Mouse (Mus musculus) gastrocnemius, postnatal 36 days (tissue): ENCODE measurements around the gene Slc1a4. TPM values are rescaled to one million over a fixed set of nuclear protein-coding genes. Genes with fewer than 3 reads are reported as not detected.

ENCODE experiments used
- DNase-seq, 2 experiments: peaks; one replicate each; pipeline ENCODE4 v3.0.0; 2022
- intact Hi-C: fragments of 180-260 bp; cut with DNase I; formaldehyde crosslinking; loops from one replicate; pipeline ENCODE4 v1.15.1; 2025
- total RNA-seq, 2 experiments: library from RNA; stranded (reverse); gene quantifications; 2 replicates each; pipeline ENCODE4 v1.2.3; 2021

Slc1a4 gene
- total RNA-seq, 2 experiments from 2014 or later, result 0.71 to 0.81 TPM

GRCm38 (mm10) chr11:20262628-20263380 is 69.7 kb downstream of the Slc1a4 start:
- DNase-seq, result no peak
- intact Hi-C loops, result loop anchor here (2.0 to 5.0 kb wide), 2 partner anchors 69 to 138 kb away; partner anchors contain the start of gene Slc1a4

GRCm38 (mm10) chr11:20254791-20255190 is 77.7 kb downstream of the Slc1a4 start:
- no peak for DNase-seq
- intact Hi-C loops, result no loop called here

- intact Hi-C loops, result no loop called here
- no peak for DNase-seq
Observed at GRCm38 (mm10) chr11:20253088-20253487, 79.4 kb downstream of the Slc1a4 start.

Other genes starting within 250 kb of the Slc1a4 start
- gene Actr2, start 219.8 kb downstream of the Slc1a4 start, total RNA-seq, result 10 to 100 TPM; 31.1 to 34.0 TPM
- 10 to 100 TPM; 78.3 to 88.9 TPM for gene Rab1a, start 131.3 kb downstream of the Slc1a4 start, total RNA-seq
- 10 to 100 TPM; 26.9 to 30.0 TPM for gene Cep68, start 83.3 kb downstream of the Slc1a4 start, total RNA-seq
- gene Sertad2, start 210.5 kb upstream of the Slc1a4 start, total RNA-seq, result 10 to 100 TPM; 10.1 to 12.0 TPM